Mouse (Mus musculus): ENCODE results near the gene Gm6217. TPM values are rescaled to one million over a fixed set of nuclear protein-coding genes. Genes with fewer than 3 reads are reported as not detected.
A peak's percentile ranks its signal among the peaks of the same experiment; 100 is the strongest.
"Not testable (repeated sequence)": the region's sequence is repeated elsewhere in the genome, so short reads cannot be mapped to it uniquely, and the experiment has no call there.

The Gm6217 gene
- total and polyA plus RNA-seq, 2 experiments: not detected

DNA sequence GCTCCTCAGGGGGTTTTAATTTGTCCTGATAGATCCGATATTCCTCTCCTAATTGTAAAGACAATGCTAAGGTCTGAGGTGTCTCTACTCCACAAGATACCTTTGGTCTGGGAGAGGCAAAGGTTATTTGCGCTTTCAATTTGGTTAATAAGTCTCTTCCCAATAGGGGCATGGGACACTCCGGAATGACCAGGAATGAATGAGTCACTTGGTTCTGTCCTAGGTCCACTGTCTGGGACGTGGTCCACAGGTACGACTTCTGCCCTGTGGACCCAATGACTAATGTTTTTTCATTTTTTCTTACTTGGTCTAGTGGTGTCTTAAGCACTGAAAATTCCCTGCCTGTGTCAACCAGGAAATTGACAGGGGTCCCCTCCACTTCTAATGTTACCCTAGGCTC is 7.5 kb upstream of the Gm6217 start:
- H3K27ac ChIP-seq (replicated peaks; ENCODE audit: insufficient read depth, low read depth, low read length): no peak overlapping the region
- no peak for TF ChIP-seq CTCF (IDR thresholded peaks at IDR 0.05; ENCODE audit: low read depth, low read length)
- no peak for TF ChIP-seq POLR2A (IDR thresholded peaks at IDR 0.05; ENCODE audit: extremely low read depth, insufficient read depth, low read length)
- no peak overlapping the region for H3K9ac ChIP-seq (ENCODE audit: low read depth, low read length)
- no peak overlapping the region for H3K4me3 ChIP-seq (ENCODE audit: insufficient read depth, low read depth, low read length)
- WGBS: 93% methylated on average over 5 of the region's 5 CpGs
- no peaks in the 10 kb centered on the region for H3K36me3 ChIP-seq (ENCODE audit: control insufficient read depth, insufficient read depth, low read length)
- DNase-seq (ENCODE audit: extremely low read depth, low read depth, low spot score): no peak
- H3K4me1 ChIP-seq (ENCODE audit: control insufficient read depth, insufficient read depth, low read length): no peaks in the 10 kb centered on the region
- no peaks in the 10 kb centered on the region for H3K27me3 ChIP-seq (ENCODE audit: control insufficient read depth, insufficient read depth, low read length)
- H3K79me2 ChIP-seq (ENCODE audit: control insufficient read depth, insufficient read depth, low read length): no peaks in the 10 kb centered on the region

DNA sequence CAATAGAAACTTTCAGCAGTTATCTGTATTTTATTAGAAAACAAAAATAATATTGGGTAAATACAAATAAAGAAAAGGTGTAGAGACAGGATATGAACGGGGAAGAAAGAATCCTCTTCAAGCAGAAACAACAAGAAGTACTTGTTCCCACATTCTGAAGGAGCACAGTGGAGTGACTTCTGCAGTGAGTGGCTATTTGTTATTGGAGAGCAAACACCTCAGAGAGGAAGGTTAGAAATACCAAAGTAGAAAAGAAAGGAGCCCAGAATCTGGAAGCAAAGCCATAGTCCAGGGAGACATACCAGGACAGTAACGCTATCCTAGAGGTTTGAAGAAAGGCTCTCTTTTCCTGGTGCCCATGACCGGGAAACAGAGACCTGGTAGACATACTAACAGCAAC is 641 bp downstream of the Gm6217 start:
- WGBS: 91% methylated on average over 3 of the region's 3 CpGs
- H3K79me2 ChIP-seq (ENCODE audit: control insufficient read depth, insufficient read depth, low read length); DNase-seq (ENCODE audit: extremely low read depth, low read depth, low spot score); H3K4me3 ChIP-seq (ENCODE audit: insufficient read depth, low read depth, low read length); H3K36me3 ChIP-seq (ENCODE audit: control insufficient read depth, insufficient read depth, low read length); H3K27me3 ChIP-seq (ENCODE audit: control insufficient read depth, insufficient read depth, low read length); H3K27ac ChIP-seq (replicated peaks; ENCODE audit: insufficient read depth, low read depth, low read length); H3K4me1 ChIP-seq (ENCODE audit: control insufficient read depth, insufficient read depth, low read length); H3K9ac ChIP-seq (ENCODE audit: low read depth, low read length): not testable (repeated sequence)

DNA sequence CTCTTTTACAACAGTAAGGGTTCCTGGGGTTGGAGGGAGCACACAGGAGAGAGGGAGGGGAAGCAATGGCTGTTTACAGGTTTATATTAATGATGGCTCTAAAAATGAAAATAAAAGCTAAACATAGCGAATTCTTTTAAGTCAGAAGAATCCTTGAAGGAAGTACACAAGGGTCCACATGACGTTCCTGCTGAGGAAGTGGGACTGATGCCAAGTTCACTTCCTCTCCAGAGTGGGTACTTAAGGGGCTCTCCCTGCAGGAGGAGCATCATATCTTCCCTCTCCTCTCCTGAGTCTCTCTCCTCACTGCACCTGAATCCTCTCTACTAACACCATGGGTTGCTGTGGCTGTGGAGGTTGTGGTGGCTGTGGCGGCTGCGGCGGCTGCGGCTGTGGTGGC is 6.5 kb downstream of the Gm6217 start, which contains the start of gene A030014E15Rik:
Gene A030014E15Rik (plus strand): TSS at position 268 of the 400 bp plus-strand sequence.
- Histone ChIP-seq H3K9ac (ENCODE audit: low read depth, low read length) (no peak within 1 kb of the TSS), H3K27me3 (ENCODE audit: control insufficient read depth, insufficient read depth, low read length) (no peaks in the 10 kb centered on the region), H3K4me3 (ENCODE audit: insufficient read depth, low read depth, low read length) (no peak within 1 kb of the TSS), H3K27ac (replicated peaks; ENCODE audit: insufficient read depth, low read depth, low read length) (no peak within 1 kb of the TSS), H3K36me3 (ENCODE audit: control insufficient read depth, insufficient read depth, low read length) (no peaks in the 10 kb centered on the region), H3K79me2 (ENCODE audit: control insufficient read depth, insufficient read depth, low read length) (no peaks in the 10 kb centered on the region), H3K4me1 (ENCODE audit: control insufficient read depth, insufficient read depth, low read length) (no peaks in the 10 kb centered on the region)
- no peak for TF ChIP-seq POLR2A (IDR thresholded peaks at IDR 0.05; ENCODE audit: extremely low read depth, insufficient read depth, low read length)
- TF ChIP-seq CTCF (IDR thresholded peaks at IDR 0.05; ENCODE audit: low read depth, low read length): no peak
- peak; percentile 11 for DNase-seq (ENCODE audit: extremely low read depth, low read depth, low spot score)
- 86% methylated on average over 6 of the region's 6 CpGs for WGBS

DNA sequence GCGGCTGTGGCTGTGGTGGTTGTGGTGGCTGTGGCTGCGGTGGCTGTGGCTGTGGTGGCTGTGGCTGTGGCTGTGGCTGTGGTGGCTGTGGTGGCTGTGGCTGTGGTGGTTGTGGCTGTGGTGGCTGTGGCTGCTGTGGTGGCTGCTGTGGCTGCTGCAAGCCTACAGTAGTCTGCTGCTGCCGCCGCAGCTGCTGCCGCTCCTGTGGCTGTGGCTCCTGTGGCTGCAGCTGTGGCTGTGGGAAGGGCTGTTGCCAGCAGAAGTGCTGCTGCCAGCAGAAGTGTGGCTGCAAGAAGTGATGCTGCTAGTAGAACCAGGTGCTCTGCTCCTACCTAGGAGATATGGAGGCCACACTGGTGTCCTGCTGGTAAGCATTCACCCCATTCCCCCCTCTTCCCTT is 17.8 kb downstream of the Gm6217 start:
- DNase-seq (ENCODE audit: extremely low read depth, low read depth, low spot score); H3K9ac ChIP-seq (ENCODE audit: low read depth, low read length); H3K4me1 ChIP-seq (ENCODE audit: control insufficient read depth, insufficient read depth, low read length); H3K27ac ChIP-seq (replicated peaks; ENCODE audit: insufficient read depth, low read depth, low read length); H3K27me3 ChIP-seq (ENCODE audit: control insufficient read depth, insufficient read depth, low read length); H3K36me3 ChIP-seq (ENCODE audit: control insufficient read depth, insufficient read depth, low read length); H3K4me3 ChIP-seq (ENCODE audit: insufficient read depth, low read depth, low read length); H3K79me2 ChIP-seq (ENCODE audit: control insufficient read depth, insufficient read depth, low read length): not testable (repeated sequence)
- WGBS: 90% methylated on average over 5 of the region's 5 CpGs

DNA sequence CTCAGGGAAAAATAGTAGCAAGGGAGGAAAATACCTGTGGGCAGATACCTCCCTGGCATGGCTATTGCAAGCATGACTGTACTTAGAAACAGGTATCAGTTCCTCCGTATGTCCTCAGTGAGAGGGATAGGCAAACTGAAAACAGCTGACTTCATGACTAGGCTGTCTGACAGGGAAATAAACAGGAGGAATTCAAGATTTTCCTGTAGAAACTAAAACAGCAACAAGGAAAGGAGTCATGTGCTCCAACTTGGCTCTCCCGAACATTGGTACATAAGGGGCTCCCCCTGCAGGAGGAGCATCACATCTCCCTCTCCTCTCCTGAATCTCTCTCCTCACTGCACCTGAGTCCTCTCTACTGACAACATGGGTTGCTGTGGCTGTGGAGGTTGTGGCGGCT is 18.2 kb downstream of the Gm6217 start, which contains the start of gene A030005L19Rik:
Gene A030005L19Rik (plus strand): TSS at position 301 of the 400 bp plus-strand sequence.
- no peak for DNase-seq (ENCODE audit: extremely low read depth, low read depth, low spot score)
- no peak within 1 kb of the TSS for H3K27ac ChIP-seq (replicated peaks; ENCODE audit: insufficient read depth, low read depth, low read length)
- 77% methylated on average over 3 of the region's 3 CpGs for WGBS
- TF ChIP-seq POLR2A (IDR thresholded peaks at IDR 0.05; ENCODE audit: extremely low read depth, insufficient read depth, low read length) (no peak), CTCF (IDR thresholded peaks at IDR 0.05; ENCODE audit: low read depth, low read length) (peak; percentile 16; the same call in 1 of the 2 replicates)
- H3K4me1 ChIP-seq (ENCODE audit: control insufficient read depth, insufficient read depth, low read length): no peaks in the 10 kb centered on the region
- H3K9ac ChIP-seq (ENCODE audit: low read depth, low read length): no peak within 1 kb of the TSS
- no peaks in the 10 kb centered on the region for H3K27me3 ChIP-seq (ENCODE audit: control insufficient read depth, insufficient read depth, low read length)
- H3K79me2 ChIP-seq (ENCODE audit: control insufficient read depth, insufficient read depth, low read length): no peaks in the 10 kb centered on the region
- H3K4me3 ChIP-seq (ENCODE audit: insufficient read depth, low read depth, low read length): no peak within 1 kb of the TSS
- no peaks in the 10 kb centered on the region for H3K36me3 ChIP-seq (ENCODE audit: control insufficient read depth, insufficient read depth, low read length)

DNA sequence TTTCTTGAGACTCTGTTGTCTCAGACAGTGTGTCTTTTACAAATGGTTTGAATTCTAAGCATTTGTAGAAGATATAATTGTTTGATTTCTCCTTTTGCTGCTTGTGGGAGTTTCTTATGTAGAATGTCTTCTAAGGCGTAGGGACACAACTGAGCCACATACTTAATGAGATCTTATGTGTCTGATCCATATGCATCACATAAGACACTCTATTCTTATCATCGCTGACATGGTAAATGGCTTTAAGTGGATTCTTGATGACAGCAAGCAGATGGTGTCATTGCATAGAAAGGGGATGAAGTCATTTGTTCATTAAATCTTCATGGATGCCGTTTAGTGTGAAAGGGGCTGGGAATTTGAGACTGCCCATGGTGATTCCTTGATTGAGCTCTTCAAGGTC is 25.3 kb downstream of the Gm6217 start:
- Histone ChIP-seq H3K4me3 (ENCODE audit: insufficient read depth, low read depth, low read length) (no peak overlapping the region), H3K27me3 (ENCODE audit: control insufficient read depth, insufficient read depth, low read length) (no peaks in the 10 kb centered on the region), H3K27ac (replicated peaks; ENCODE audit: insufficient read depth, low read depth, low read length) (no peak overlapping the region), H3K4me1 (ENCODE audit: control insufficient read depth, insufficient read depth, low read length) (no peaks in the 10 kb centered on the region), H3K79me2 (ENCODE audit: control insufficient read depth, insufficient read depth, low read length) (no peaks in the 10 kb centered on the region), H3K9ac (ENCODE audit: low read depth, low read length) (no peak overlapping the region), H3K36me3 (ENCODE audit: control insufficient read depth, insufficient read depth, low read length) (peaks cover 10% of the 10 kb centered on the region)
- no peak for TF ChIP-seq CTCF (IDR thresholded peaks at IDR 0.05; ENCODE audit: low read depth, low read length)
- no peak for TF ChIP-seq POLR2A (IDR thresholded peaks at IDR 0.05; ENCODE audit: extremely low read depth, insufficient read depth, low read length)
- no peak for DNase-seq (ENCODE audit: extremely low read depth, low read depth, low spot score)
- WGBS: 92% methylated on average over 3 of the region's 3 CpGs

Data from liver, adult 2 months (tissue).